Mouse (Mus musculus): Measurements from ENCODE around the gene C330007P06Rik. TPM values are rescaled to one million over a fixed set of nuclear protein-coding genes. Genes with fewer than 3 reads are reported as not detected.
"Not testable (repeated sequence)": the region's sequence is repeated elsewhere in the genome, so short reads cannot be mapped to it uniquely, and the experiment has no call there.

Gene C330007P06Rik
- polyA plus RNA-seq, 1 experiment: 6.6 TPM

GRCm38 (mm10) chrX:36903115-36903768 is 29.3 kb upstream of the C330007P06Rik start:
- H3K27me3 ChIP-seq (ENCODE audit: control insufficient read depth, insufficient read depth, insufficient read length): no peaks in the 10 kb centered on the region
- H3K79me2 ChIP-seq (ENCODE audit: control insufficient read depth, insufficient read depth): peaks cover 40% of the 10 kb centered on the region
- H3K36me3 ChIP-seq (ENCODE audit: control insufficient read depth, insufficient read depth): no peaks in the 10 kb centered on the region
- TF ChIP-seq SRF (IDR thresholded peaks at IDR 0.05; ENCODE audit: control insufficient read depth, insufficient read length, low read depth) (no peak), POLR2A (IDR thresholded peaks at IDR 0.05; ENCODE audit: insufficient read length, low read depth) (peak; percentile 89), MYOG (IDR thresholded peaks at IDR 0.05; ENCODE audit: control insufficient read depth in 1 of 3, insufficient read depth in 1 of 3, insufficient read length in 2 of 3, low read depth in 2 of 3) (no peak), POLR2AphosphoS2 (IDR thresholded peaks at IDR 0.05; ENCODE audit: insufficient read length, low read depth) (peak; percentile 87)
- peak overlapping the region; percentile 53 for H3K4me3 ChIP-seq
- H3ac ChIP-seq (ENCODE audit: control insufficient read depth, insufficient read length): peak overlapping the region; percentile 5
- peak overlapping the region; percentile 86 for H3K4me2 ChIP-seq (ENCODE audit: low read depth)

GRCm38 (mm10) chrX:36902321-36903114 is 28.6 kb upstream of the C330007P06Rik start, which contains the start of gene Nkrf:
Nkrf (minus strand) TSS chrX:36902899.
- Histone ChIP-seq H3K27me3 (ENCODE audit: control insufficient read depth, insufficient read depth, insufficient read length) (no peaks in the 10 kb centered on the region), H3K4me2 (ENCODE audit: low read depth) (peak within 1 kb of the TSS; percentile 86), H3K4me3 (peak within 1 kb of the TSS; percentile 53), H3ac (ENCODE audit: control insufficient read depth, insufficient read length) (peak within 1 kb of the TSS; percentile 5), H3K79me2 (ENCODE audit: control insufficient read depth, insufficient read depth) (peaks cover 47% of the 10 kb centered on the region), H3K36me3 (ENCODE audit: control insufficient read depth, insufficient read depth) (no peaks in the 10 kb centered on the region)
- TF ChIP-seq POLR2AphosphoS2 (IDR thresholded peaks at IDR 0.05; ENCODE audit: insufficient read length, low read depth) (no peak), CEBPB (IDR thresholded peaks at IDR 0.05; ENCODE audit: insufficient read depth, poor library complexity, severe bottlenecking) (no peak), TCF3 (IDR thresholded peaks at IDR 0.05; ENCODE audit: insufficient read length, low read depth) (no peak), MAX (IDR thresholded peaks at IDR 0.05; ENCODE audit: low read depth) (no peak), REST (IDR thresholded peaks at IDR 0.05; ENCODE audit: insufficient read depth, insufficient read length) (no peak), SRF (IDR thresholded peaks at IDR 0.05; ENCODE audit: control insufficient read depth, insufficient read length, low read depth) (no peak), E2F4 (IDR thresholded peaks at IDR 0.05; ENCODE audit: insufficient read depth) (no peak), MYOG (IDR thresholded peaks at IDR 0.05; ENCODE audit: control insufficient read depth in 1 of 3, insufficient read depth in 1 of 3, insufficient read length in 2 of 3, low read depth in 2 of 3) (no peak), TCF12 (IDR thresholded peaks at IDR 0.05; ENCODE audit: insufficient read depth, poor library complexity, severe bottlenecking) (no peak), MYOD1 (IDR thresholded peaks at IDR 0.05; ENCODE audit: control insufficient read depth in 1 of 3, insufficient read length in 2 of 3, low read depth in 2 of 3) (no peak), USF1 (IDR thresholded peaks at IDR 0.05; ENCODE audit: low read depth) (no peak), POLR2A (IDR thresholded peaks at IDR 0.05; ENCODE audit: insufficient read length, low read depth) (no peak)

DNA sequence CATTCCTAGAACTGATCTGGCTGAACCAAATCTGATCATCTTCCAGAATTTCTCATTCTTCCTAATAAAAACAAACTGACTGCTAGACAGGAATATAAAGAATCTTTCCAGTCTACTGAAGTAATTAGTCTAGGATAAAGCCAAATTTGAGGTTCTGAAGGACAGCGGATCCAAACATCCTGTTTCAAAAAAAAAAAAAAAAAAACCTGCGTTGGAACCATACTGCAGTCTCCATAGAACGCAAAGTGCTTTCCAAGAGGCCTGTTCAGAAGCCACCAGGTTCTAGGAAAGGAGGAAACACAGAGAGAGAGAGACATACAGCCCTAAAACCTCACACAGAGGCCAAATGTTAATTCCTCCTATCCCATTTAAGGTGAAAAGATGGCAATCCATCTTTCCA is 27.7 kb upstream of the C330007P06Rik start:
- no peak overlapping the region for H3ac ChIP-seq (ENCODE audit: control insufficient read depth, insufficient read length)
- no peak for TF ChIP-seq POLR2AphosphoS2 (IDR thresholded peaks at IDR 0.05; ENCODE audit: insufficient read length, low read depth)
- TF ChIP-seq MYOD1 (IDR thresholded peaks at IDR 0.05; ENCODE audit: control insufficient read depth in 1 of 3, insufficient read length in 2 of 3, low read depth in 2 of 3): no peak
- TF ChIP-seq TCF12 (IDR thresholded peaks at IDR 0.05; ENCODE audit: insufficient read depth, poor library complexity, severe bottlenecking): no peak
- no peak for TF ChIP-seq CEBPB (IDR thresholded peaks at IDR 0.05; ENCODE audit: insufficient read depth, poor library complexity, severe bottlenecking)
- no peak for TF ChIP-seq MYOG (IDR thresholded peaks at IDR 0.05; ENCODE audit: control insufficient read depth in 1 of 3, insufficient read depth in 1 of 3, insufficient read length in 2 of 3, low read depth in 2 of 3)
- TF ChIP-seq REST (IDR thresholded peaks at IDR 0.05; ENCODE audit: insufficient read depth, insufficient read length): no peak
- TF ChIP-seq MAX (IDR thresholded peaks at IDR 0.05; ENCODE audit: low read depth): no peak
- no peak for TF ChIP-seq TCF3 (IDR thresholded peaks at IDR 0.05; ENCODE audit: insufficient read length, low read depth)
- TF ChIP-seq E2F4 (IDR thresholded peaks at IDR 0.05; ENCODE audit: insufficient read depth): no peak
- no peak for TF ChIP-seq USF1 (IDR thresholded peaks at IDR 0.05; ENCODE audit: low read depth)
- no peak for TF ChIP-seq POLR2A (IDR thresholded peaks at IDR 0.05; ENCODE audit: insufficient read length, low read depth)
- no peak for TF ChIP-seq SRF (IDR thresholded peaks at IDR 0.05; ENCODE audit: control insufficient read depth, insufficient read length, low read depth)
- peak overlapping the region; percentile 53 for H3K4me3 ChIP-seq
- H3K27me3 ChIP-seq (ENCODE audit: control insufficient read depth, insufficient read depth, insufficient read length): no peaks in the 10 kb centered on the region
- H3K36me3 ChIP-seq (ENCODE audit: control insufficient read depth, insufficient read depth): no peaks in the 10 kb centered on the region
- H3K79me2 ChIP-seq (ENCODE audit: control insufficient read depth, insufficient read depth): peaks cover 51% of the 10 kb centered on the region
- H3K4me2 ChIP-seq (ENCODE audit: low read depth): peak overlapping the region; percentile 78

DNA sequence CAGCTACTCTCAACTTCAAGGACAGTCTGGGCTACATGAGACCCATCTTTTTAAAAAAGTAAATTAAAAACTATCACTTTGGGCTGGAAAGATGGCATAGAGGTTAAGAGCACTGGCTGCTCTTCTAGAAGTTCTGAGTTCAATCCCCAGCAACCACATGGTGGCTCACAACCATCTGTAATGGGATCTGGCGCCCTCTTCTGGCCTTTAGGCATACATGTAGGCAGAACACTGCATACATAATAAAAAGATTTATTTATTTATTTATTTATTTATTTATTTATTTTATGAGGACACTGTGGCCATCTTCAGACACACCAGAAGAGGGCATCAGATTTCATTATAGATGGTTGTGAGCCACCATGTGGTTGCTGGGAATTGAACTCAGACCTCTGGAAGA is 25.0 kb upstream of the C330007P06Rik start:
- H3K36me3 ChIP-seq (ENCODE audit: control insufficient read depth, insufficient read depth); H3ac ChIP-seq (ENCODE audit: control insufficient read depth, insufficient read length); H3K27me3 ChIP-seq (ENCODE audit: control insufficient read depth, insufficient read depth, insufficient read length); H3K4me2 ChIP-seq (ENCODE audit: low read depth); H3K4me3 ChIP-seq: not testable (repeated sequence)
- peaks cover 75% of the 10 kb centered on the region for H3K79me2 ChIP-seq (ENCODE audit: control insufficient read depth, insufficient read depth)

DNA sequence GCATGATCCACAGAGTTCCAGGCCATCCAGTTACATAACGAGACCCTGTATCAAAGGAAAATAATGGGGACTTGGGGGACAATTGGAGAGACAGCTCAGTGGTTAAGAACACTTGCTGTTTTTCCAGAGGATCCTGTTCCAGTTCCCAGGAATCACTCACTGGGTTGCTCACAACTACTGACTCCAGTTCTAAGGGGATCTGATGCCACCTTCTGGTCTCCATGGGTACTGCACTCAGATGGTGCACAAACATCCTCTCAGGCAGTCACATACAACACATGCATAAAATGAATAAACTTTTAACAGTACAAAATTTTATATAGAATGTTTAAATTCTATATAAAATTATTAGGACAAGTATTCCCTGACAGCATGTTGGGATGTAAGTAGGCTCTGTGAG is 10.8 kb upstream of the C330007P06Rik start:
- Histone ChIP-seq H3K79me2 (ENCODE audit: control insufficient read depth, insufficient read depth) (no peaks in the 10 kb centered on the region), H3K4me2 (ENCODE audit: low read depth) (no peak overlapping the region), H3K4me3 (no peak overlapping the region), H3K36me3 (ENCODE audit: control insufficient read depth, insufficient read depth) (peaks cover 5% of the 10 kb centered on the region), H3K27me3 (ENCODE audit: control insufficient read depth, insufficient read depth, insufficient read length) (no peaks in the 10 kb centered on the region), H3ac (ENCODE audit: control insufficient read depth, insufficient read length) (no peak overlapping the region)
- TF ChIP-seq SRF (IDR thresholded peaks at IDR 0.05; ENCODE audit: control insufficient read depth, insufficient read length, low read depth) (no peak), CEBPB (IDR thresholded peaks at IDR 0.05; ENCODE audit: insufficient read depth, poor library complexity, severe bottlenecking) (no peak)

Measured in myocyte (in vitro differentiated cells).